Mouse (Mus musculus) hindbrain, embryonic 12.5 days (tissue): ENCODE measurements around the gene Rpl38. TPM values are rescaled to one million over a fixed set of nuclear protein-coding genes. Genes with fewer than 3 reads are reported as not detected.

Experiments
- ATAC-seq: fragments of 200-750 bp; cut with Nextera tagmentation; 2 replicates; pipeline ENCODE4 v1.8.0; 2017; ENCODE audit warnings: moderate TSS enrichment; ENCODE audit not compliant: low FRiP score
- H3K27ac ChIP-seq: fragments of 300-500 bp; sonication (generic); 2 replicates; pipeline ENCODE4 v1.5.1; 2016; ENCODE audit warnings: mild to moderate bottlenecking
- H3K27me3 ChIP-seq: fragments of 300-500 bp; sonication (generic); 2 replicates; pipeline ENCODE4 v1.6.1; 2016; ENCODE audit warnings: mild to moderate bottlenecking
- H3K36me3 ChIP-seq: fragments of 300-500 bp; sonication (generic); 2 replicates; pipeline ENCODE4 v1.6.1; 2016; ENCODE audit warnings: mild to moderate bottlenecking
- H3K4me1 ChIP-seq: fragments of 300-500 bp; sonication (generic); 2 replicates; pipeline ENCODE4 v1.6.1; 2016
- H3K4me2 ChIP-seq: fragments of 300-500 bp; sonication (generic); replicated peaks from 2 replicates; pipeline ENCODE4 v1.6.1; 2016; ENCODE audit warnings: mild to moderate bottlenecking
- H3K4me3 ChIP-seq: fragments of 300-500 bp; sonication (generic); 2 replicates; pipeline ENCODE4 v1.5.1; 2016; ENCODE audit warnings: mild to moderate bottlenecking
- H3K9ac ChIP-seq: fragments of 300-500 bp; sonication (generic); 2 replicates; pipeline ENCODE4 v1.6.1; 2016; ENCODE audit warnings: mild to moderate bottlenecking, moderate library complexity
- H3K9me3 ChIP-seq: fragments of 300-500 bp; sonication (generic); replicated peaks from 2 replicates; pipeline ENCODE4 v1.6.1; 2016; ENCODE audit warnings: mild to moderate bottlenecking
- WGBS: fragments of 180-500 bp; shearing (Covaris S2); methylation state at CpG from one replicate; pipeline ENCODE4 v1.1.7; 2016; 5-methylcytosine and 5-hydroxymethylcytosine counted together
- polyA plus RNA-seq: library from polyadenylated mRNA; unstranded; fragments of >200 nt; fragmentation: Nextera tagmentation; extraction: Ambion mirVana; gene quantifications from 2 replicates; pipeline ENCODE4 v1.2.1, GENCODE M21; 2016

The Rpl38 gene
- polyA plus RNA-seq, 1 experiment from 2014 or later, result 856 TPM

DNA sequence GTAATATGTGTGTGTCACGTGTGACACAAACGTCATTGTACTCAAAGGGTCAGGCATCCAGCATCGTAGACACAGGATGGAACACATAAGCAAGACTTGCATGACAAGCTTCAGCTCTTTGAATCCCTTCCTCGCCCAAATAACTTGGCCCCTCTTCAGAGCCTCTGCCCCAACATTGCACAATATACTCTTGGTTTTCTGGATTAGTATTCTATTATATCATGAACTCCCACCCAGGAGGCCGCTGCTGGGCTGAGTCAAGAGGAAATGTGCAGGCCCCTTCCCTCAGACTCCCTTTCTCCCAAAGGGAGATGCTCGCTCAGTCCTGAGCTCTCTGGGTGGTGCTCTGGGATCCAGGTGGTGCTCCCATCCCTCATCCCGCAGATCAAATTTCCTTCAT is 30.2 kb downstream of the Rpl38 start:
- peaks cover 16% of the 10 kb centered on the region; the same call in 1 of the 2 replicates for H3K36me3 ChIP-seq
- H3K4me2 ChIP-seq, result no peak overlapping the region
- H3K4me1 ChIP-seq, result peaks cover 3% of the 10 kb centered on the region
- no peak for ATAC-seq
- H3K9ac ChIP-seq, result no peak overlapping the region
- H3K9me3 ChIP-seq, result no peaks in the 10 kb centered on the region
- no peak overlapping the region for H3K27ac ChIP-seq
- WGBS, result 91% methylated on average over 7 of the region's 7 CpGs
- H3K4me3 ChIP-seq, result no peak overlapping the region
- H3K27me3 ChIP-seq, result no peaks in the 10 kb centered on the region

DNA sequence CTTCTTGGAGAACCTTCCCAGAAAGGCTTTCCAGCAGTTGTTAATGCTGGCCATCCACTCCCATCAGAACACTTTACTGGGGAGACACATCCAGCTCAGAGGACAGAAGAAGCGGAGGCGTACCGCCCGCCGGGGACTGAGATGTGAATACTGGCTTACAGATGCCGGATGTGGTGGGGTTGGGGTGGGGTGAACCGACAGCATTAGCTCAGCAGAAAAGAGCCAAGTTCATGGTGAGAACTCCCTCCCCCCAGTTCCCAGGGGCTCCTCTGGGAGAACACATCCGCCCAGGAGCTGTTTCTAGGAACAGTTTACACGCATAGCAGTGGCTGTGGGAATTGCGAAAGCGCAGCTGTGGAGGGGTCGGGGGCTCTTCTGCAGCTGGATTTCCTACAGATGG is 31.2 kb downstream of the Rpl38 start:
- Histone ChIP-seq H3K4me3 (no peak overlapping the region), H3K9me3 (no peaks in the 10 kb centered on the region), H3K4me1 (peaks cover 13% of the 10 kb centered on the region), H3K9ac (no peak overlapping the region), H3K27me3 (no peaks in the 10 kb centered on the region), H3K4me2 (no peak overlapping the region), H3K36me3 (peaks cover 15% of the 10 kb centered on the region; the same call in 1 of the 2 replicates), H3K27ac (no peak overlapping the region)
- no peak for ATAC-seq
- 83% methylated on average over 12 of the region's 12 CpGs for WGBS

DNA sequence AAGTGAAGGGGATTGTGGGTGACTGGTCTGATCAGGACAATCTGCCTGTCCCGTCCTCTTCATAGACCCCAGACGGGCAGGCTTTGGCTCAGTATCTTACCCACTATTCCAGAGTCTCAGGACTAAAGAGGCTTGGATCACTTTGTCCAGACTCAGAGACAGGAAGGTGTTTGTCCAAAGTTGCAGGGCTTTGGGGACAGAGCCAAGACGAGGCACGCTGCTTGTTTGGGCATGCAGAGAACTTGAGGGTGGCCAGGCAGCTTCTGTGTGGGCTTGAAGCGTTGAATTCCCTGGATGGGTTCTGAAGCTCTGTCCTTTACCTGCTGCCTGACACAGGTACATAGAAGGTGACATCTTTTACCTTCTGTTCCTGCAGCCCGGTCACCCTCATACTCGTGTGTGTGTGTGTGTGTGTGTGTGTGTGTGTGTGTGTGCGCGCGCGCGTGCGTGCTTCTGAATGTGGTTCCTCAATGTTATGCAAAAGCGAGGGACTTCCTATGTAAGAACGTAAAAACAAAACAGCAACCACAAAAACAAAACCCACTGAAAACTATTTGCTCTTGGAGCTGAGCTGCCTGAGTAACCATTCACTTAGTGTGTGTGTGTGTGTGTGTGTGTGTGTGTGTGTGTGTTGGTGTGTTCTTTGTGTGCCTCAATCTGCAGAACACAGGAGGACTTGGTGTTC is 34.1 kb downstream of the Rpl38 start:
- 0 out of 2 replicates have a peak overlapping the region, but pooled peaks have one; percentile 76 for H3K27ac ChIP-seq
- no peak for ATAC-seq
- H3K9me3 ChIP-seq, result no peaks in the 10 kb centered on the region

DNA sequence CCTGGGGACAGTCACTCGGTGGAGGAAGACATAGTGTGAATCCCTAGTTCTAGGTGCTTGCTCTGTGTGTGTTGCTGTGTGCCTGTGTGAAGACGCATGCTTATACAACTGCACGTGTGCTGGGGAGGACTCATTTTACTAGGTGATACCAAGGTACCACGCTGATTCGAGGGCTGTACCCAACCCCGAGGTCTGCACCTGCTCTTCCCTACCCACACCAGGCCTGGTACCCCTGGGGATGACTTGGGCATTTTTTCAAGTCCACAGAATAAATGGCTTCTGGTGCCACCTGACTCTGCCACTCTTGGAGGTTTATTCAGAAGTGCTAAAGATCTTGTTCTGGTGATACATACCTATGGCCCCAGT is 34.7 kb downstream of the Rpl38 start:
- 84% methylated on average over 6 of the region's 6 CpGs for WGBS

More for the DNA sequence above, 34.1 kb downstream of the Rpl38 start:
- Histone ChIP-seq H3K4me3 (no peak overlapping the region), H3K9ac (no peak overlapping the region), H3K36me3 (0 out of 2 replicates have a peak, but pooled peaks cover 5% of the 10 kb centered on the region), H3K27me3 (no peaks in the 10 kb centered on the region), H3K4me1 (peaks cover 19% of the 10 kb centered on the region), H3K4me2 (no peak overlapping the region)
- WGBS, result 92% methylated on average over 15 of the region's 15 CpGs

DNA sequence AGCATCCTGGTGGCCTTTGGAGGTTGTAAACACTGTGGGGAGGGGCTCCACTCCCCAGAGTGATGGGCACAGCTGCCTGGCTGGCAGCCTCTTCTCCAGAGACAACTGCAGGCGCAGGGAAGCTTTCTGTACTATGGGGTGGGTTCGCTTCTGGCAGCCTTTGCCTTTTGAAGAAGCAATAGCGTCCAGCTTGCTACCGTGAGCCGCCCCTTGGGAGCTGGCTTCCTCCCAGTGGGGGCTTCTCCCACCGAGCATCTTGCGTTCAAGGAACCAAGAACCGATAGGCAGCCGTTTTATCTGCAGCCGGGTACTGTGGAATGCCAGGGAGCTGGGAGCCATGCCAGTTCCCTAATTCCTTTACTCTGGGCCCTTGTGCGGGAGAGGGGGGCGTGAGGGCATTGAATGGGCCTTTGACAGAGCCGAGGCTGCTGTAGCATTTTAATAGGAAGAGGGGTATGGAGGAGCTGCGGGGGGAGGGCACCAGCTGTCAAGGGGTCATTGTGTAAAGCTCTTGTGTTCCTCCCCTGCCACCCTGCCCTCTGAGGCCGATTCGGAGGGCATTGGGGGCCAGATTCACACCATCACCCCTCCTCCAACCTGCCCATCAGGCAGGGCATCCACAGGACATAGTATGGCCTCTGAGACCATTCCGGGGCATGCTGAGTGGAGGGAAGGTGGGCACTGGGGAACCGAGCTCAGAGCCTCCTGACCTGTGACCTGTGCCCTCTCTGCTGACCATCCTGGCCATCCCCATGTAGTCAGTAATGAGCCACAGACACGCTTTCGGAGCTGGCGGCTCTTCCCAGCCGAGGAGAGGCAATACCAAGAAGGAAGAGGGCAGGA is 36.0 kb downstream of the Rpl38 start:
- no peaks in the 10 kb centered on the region for H3K27me3 ChIP-seq
- H3K4me3 ChIP-seq, result no peak overlapping the region
- peak; percentile 92 for ATAC-seq
- no peaks in the 10 kb centered on the region for H3K9me3 ChIP-seq
- WGBS, result 40% methylated on average over 22 of the region's 22 CpGs
- peaks cover 19% of the 10 kb centered on the region for H3K4me1 ChIP-seq
- peaks cover 9% of the 10 kb centered on the region; the same call in 1 of the 2 replicates for H3K36me3 ChIP-seq
- H3K4me2 ChIP-seq, result peak overlapping the region; percentile 26
- no peak overlapping the region for H3K9ac ChIP-seq
- H3K27ac ChIP-seq, result peak overlapping the region; percentile 76

More for the DNA sequence above, 34.7 kb downstream of the Rpl38 start:
- no peaks in the 10 kb centered on the region for H3K27me3 ChIP-seq
- H3K4me1 ChIP-seq, result peaks cover 19% of the 10 kb centered on the region
- H3K4me3 ChIP-seq, result no peak overlapping the region
- no peaks in the 10 kb centered on the region for H3K9me3 ChIP-seq
- H3K36me3 ChIP-seq, result 0 out of 2 replicates have a peak, but pooled peaks cover 9% of the 10 kb centered on the region
- no peak overlapping the region for H3K9ac ChIP-seq
- no peak overlapping the region for H3K4me2 ChIP-seq
- no peak for ATAC-seq
- peak overlapping the region; percentile 76; the same call in 1 of the 2 replicates for H3K27ac ChIP-seq

DNA sequence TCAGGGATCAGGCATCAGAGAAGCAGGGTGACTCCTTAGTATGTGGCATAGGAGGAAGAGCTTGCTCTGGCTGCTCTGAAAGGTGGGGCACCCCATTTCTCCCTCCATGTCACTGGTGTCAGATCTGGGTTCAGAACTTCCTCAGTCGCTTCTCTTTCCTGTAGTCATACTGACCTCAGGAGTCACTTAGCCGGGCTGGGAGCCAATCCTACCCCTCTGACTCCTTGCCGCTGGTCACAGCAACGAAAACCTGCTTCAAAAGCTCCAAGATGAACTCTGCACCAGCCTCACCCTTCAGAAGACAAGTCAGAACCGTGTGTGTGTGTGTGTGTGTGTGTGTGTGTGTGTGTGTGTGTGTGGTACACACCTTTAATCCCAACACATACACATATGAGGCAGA is 38.0 kb downstream of the Rpl38 start:
- Histone ChIP-seq H3K36me3 (peaks cover 15% of the 10 kb centered on the region), H3K9me3 (no peaks in the 10 kb centered on the region), H3K4me1 (peaks cover 19% of the 10 kb centered on the region), H3K4me3 (no peak overlapping the region), H3K27ac (no peak overlapping the region), H3K4me2 (no peak overlapping the region), H3K9ac (no peak overlapping the region), H3K27me3 (no peaks in the 10 kb centered on the region)
- no peak for ATAC-seq
- 85% methylated on average over 5 of the region's 5 CpGs for WGBS

DNA sequence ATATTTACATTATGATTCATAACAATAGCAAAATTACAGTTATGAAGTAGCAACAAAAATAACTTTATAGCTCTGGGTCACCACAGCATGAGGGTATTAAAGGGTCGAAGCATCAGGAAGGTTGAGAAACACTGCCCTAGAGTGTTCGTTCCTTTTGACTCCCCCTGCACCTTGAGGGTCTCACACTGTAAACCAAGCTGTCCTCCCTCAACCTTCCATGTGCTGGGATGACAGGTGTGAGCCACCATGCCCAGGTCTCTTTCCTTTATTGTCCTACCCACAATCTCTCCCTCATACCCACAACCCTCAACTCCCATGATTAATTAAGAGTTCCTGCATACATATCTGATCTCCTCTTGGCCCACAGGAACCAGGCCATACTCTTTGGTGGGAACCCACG is 43.1 kb downstream of the Rpl38 start:
- no peak for ATAC-seq
- H3K9me3 ChIP-seq, result no peaks in the 10 kb centered on the region
- peaks cover 9% of the 10 kb centered on the region; the same call in 1 of the 2 replicates for H3K4me1 ChIP-seq
- no peaks in the 10 kb centered on the region for H3K27me3 ChIP-seq
- no peak overlapping the region for H3K9ac ChIP-seq
- no peak overlapping the region for H3K27ac ChIP-seq
- 85% methylated on average over 3 of the region's 3 CpGs for WGBS
- H3K4me3 ChIP-seq, result no peak overlapping the region
- no peak overlapping the region for H3K4me2 ChIP-seq
- H3K36me3 ChIP-seq, result peaks cover 20% of the 10 kb centered on the region

DNA sequence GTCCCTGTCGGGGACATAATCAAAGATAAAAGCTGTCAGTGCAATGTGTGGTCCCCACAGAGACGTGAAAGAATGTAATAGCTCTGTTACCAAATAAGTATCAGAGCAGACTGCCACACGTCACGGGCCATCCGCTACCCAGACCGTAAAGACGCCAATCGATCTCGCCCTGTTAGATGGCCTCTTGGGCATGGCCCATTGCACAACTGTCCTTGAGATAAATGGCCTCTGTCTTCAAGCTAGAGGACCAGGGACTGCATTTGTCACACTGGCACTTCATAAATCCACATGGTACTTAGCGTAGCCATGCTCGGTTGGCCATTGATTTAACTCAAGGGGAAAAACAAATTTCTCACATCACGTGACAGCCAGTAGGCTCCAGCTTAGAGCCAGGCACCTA is 43.5 kb downstream of the Rpl38 start:
- 70% methylated on average over 12 of the region's 12 CpGs for WGBS
- Histone ChIP-seq H3K9me3 (no peaks in the 10 kb centered on the region), H3K4me3 (no peak overlapping the region), H3K27ac (no peak overlapping the region), H3K27me3 (no peaks in the 10 kb centered on the region), H3K4me1 (peaks cover 9% of the 10 kb centered on the region; the same call in 1 of the 2 replicates), H3K9ac (no peak overlapping the region), H3K4me2 (no peak overlapping the region), H3K36me3 (peaks cover 20% of the 10 kb centered on the region)
- ATAC-seq, result peak; percentile 55; the same call in 1 of the 2 replicates

DNA sequence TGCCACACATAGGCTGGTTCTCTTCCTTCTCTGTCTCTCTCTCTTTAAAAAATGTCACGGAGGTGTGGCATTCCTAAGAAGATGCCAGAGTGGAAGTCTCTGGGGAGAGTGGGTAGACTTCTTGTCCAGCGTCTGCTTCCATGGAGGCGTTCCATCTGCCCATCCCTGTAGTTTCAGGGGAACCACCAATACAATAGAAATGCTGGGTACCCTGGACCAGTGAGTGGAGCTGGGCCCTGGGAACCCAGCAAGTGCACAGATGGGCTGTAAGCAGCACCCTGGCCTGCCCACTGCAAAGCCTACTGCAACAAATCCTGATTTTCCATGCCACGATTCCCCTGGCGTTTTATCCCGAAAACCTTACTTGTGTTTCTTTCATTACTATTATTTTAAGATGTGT is 46.2 kb downstream of the Rpl38 start:
- Histone ChIP-seq H3K4me2 (no peak overlapping the region), H3K9ac (no peak overlapping the region), H3K4me1 (peaks cover 9% of the 10 kb centered on the region; the same call in 1 of the 2 replicates), H3K9me3 (no peaks in the 10 kb centered on the region), H3K36me3 (peaks cover 18% of the 10 kb centered on the region), H3K27me3 (no peaks in the 10 kb centered on the region), H3K27ac (no peak overlapping the region), H3K4me3 (no peak overlapping the region)
- ATAC-seq, result no peak
- WGBS, result 81% methylated on average over 6 of the region's 6 CpGs

DNA sequence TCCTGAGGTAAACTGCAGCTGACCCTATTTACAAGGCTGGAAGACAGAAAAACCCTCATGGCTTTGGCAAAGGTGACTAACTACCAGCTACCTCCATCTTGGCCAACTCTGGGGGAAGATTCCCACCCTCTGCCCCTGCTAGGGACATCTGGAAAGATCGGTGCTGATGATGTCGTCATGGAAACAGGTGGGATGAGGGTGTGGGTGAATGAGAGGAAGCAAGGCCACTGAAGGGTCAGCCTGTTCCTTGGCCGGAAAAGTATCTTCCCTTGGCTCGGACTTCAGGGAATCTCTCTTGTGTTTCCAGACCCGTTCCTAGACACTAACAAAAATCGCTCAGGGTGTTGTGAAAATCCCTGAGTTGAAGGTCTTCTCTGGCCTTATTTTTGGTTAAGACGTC is 47.2 kb downstream of the Rpl38 start:
- Histone ChIP-seq H3K36me3 (peaks cover 12% of the 10 kb centered on the region), H3K4me3 (no peak overlapping the region), H3K4me2 (no peak overlapping the region), H3K4me1 (peaks cover 9% of the 10 kb centered on the region; the same call in 1 of the 2 replicates), H3K27me3 (no peaks in the 10 kb centered on the region), H3K9ac (no peak overlapping the region), H3K27ac (no peak overlapping the region), H3K9me3 (no peaks in the 10 kb centered on the region)
- ATAC-seq, result no peak
- WGBS, result 72% methylated on average over 7 of the region's 7 CpGs

DNA sequence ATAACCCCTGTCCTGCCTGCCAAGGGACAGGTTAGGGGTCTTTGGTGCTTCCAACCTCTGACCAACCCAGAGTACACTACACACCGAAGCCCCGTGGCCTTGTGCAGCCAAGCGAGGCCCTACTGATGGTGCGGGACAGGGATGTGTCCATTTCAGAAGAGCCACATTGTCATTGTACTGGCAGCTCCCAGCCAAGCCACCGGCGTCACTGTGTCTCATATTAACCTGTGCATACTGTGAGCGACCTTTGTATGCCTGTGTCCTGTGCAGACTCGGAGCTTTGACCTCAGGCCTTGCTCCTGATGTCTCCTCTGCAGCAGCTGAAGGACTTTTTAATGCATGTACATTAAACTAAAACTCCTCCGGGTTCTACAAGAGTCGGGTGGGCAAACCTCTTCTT is 52.2 kb downstream of the Rpl38 start:
- 85% methylated on average over 10 of the region's 10 CpGs for WGBS
- Histone ChIP-seq H3K27me3 (no peaks in the 10 kb centered on the region), H3K9ac (no peak overlapping the region), H3K36me3 (peaks cover 5% of the 10 kb centered on the region; the same call in 1 of the 2 replicates), H3K4me3 (no peak overlapping the region), H3K9me3 (no peaks in the 10 kb centered on the region), H3K27ac (no peak overlapping the region), H3K4me2 (no peak overlapping the region), H3K4me1 (peaks cover 6% of the 10 kb centered on the region)
- no peak for ATAC-seq
